Mouse (Mus musculus): ENCODE measurements around the gene Pi4ka.

Gene Pi4ka

DNA sequence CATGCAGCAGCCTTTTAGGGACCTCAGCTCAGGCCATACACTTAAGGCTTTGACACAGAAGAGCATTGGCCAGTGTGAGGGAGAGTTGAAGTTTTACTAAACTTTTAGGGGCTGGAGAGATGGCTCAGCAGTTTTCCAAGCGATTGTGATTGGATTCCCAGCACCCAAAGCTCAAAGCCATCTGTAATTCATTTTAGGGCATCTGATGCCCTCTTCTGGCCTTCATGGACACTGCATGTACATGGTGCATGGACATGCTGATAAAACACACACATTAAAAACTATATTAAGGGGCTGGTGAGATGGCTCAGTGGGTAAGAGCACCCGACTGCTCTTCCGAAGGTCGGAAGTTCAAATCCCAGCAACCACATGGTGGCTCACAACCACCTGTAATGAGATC, 135.0 kb downstream of the Pi4ka start:
- no peak for DNase-seq (ENCODE audit: low spot score)

DNA sequence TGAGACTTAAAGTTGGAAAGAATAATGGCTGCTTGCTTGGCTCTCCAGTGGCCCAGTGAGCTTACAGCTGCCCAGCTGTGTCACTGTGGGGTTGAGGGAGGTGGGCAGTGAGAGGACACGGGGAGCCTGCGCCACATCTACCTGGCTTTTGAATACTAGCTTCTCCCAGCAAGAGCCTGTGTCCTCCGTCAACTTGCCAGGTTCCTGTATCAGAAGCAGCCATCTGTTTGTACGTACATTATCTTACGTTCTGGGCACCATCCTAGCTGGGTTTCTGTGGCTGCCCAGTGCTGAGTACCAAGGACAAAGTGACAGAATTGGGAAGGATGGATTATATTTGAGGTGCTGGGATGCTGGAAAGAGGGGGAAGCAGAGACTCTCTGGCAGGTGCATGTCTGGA, 136.2 kb downstream of the Pi4ka start:
- no peak for DNase-seq (ENCODE audit: low spot score)

DNA sequence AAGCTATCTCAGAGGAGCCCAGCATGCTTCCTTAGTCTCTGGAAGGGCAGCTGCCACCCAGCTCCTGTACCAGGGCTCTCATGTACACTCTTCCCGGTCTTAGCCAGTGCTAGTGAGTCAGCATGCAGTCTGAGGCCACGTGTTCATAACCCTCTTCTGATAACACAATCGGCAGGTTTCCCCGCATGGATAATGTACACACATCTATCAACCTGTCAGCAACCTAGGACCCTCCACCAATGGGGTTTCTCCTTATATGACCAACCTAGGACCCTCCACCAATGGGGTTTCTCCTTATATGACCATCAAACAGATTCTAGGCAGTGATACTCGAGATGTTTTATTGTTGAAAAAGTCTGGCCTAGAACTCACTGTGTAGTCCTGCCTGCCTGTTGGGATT, 138.2 kb downstream of the Pi4ka start:
- DNase-seq (ENCODE audit: low spot score): peak; percentile 54

DNA sequence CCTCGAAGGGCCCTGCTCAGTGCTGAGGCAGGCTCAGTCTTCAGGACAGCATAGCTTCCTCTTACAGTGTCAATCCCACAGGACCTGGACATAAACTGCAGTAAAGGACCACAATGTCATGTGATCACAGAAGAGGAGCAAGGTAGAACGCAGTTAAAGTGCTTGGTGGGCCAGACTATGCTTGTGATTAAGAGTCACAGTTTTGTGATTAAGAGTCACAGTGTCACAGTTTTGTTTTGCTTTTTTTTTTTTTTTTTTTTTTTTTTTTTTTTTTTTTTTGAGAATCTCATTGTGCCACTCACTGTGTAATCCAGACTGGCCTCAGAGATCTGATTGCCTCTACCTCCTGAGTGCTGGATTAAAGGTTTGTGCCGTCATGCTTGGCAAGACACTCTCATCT, 140.0 kb downstream of the Pi4ka start:
- no peak for DNase-seq (ENCODE audit: low spot score)

DNA sequence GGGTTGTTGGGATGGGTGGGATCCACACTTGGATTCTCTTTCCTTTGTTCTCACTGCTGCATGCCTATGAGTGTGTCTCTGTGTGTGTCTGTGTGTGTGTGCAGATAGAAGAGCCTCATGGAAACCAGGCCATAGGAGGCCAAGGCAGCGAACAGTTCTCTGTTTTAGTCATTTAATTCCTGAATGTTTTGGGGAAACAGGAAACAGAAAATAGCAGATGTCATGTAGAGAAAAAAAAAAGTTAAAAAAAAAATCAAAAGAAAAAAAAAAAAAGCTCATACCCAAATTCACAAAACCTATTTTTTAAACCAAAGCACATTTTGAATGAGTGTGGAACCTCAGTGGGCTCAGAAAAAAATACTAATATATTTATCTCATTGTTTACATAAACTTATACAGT, 144.8 kb downstream of the Pi4ka start:
- no peak for DNase-seq (ENCODE audit: low spot score)

DNA sequence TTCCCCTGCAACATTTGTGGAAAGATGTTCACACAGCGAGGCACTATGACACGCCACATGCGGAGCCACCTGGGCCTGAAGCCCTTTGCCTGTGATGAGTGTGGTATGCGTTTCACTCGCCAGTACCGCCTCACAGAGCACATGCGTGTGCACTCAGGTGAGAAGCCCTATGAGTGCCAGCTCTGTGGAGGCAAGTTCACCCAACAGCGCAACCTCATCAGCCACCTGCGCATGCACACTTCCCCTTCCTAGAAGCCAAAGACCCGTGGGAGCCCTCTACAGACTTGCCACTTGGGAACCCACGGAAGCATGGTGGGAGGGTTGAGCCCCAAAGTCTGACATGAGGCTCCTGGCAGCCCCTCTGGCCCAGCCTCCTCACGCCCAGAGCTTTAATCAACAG, 147.2 kb downstream of the Pi4ka start:
- DNase-seq (ENCODE audit: low spot score): no peak

DNA sequence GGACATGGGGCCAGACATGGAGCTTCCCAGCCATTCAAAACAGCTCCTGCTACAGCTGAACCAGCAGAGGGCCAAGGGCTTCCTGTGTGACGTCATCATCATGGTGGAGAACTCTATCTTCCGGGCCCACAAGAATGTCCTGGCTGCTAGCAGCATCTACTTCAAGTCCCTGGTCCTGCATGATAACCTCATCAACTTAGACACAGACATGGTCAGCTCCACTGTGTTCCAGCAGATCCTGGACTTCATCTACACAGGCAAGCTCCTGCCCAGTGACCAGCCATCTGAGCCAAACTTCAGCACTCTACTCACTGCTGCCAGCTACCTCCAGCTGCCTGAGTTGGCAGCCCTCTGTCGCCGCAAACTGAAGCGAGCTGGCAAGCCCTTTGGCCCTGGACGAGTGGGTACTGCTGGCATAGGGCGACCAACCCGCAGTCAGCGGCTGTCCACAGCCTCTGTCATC, 148.7 kb downstream of the Pi4ka start:
- DNase-seq (ENCODE audit: low spot score): no peak

DNA sequence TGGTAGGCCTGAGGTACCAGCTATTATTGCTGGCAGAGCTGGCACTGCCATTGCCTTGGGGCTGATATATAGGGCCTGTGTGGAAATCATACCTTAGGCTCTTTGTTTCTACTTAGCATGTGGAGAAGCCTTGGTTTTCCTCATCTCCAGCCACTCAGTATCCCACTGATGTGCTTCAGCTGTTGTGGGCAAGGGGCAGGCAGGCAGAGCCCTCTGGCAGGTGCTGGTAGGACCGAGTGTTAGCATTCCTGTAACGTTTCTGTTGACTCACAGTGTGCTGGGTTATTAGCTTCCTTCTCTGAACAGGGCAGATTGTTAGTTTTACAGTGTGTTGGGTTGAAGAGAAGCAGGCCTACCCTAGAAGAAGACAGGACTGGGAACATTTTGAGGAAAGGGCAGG, 150.8 kb downstream of the Pi4ka start:
- no peak for DNase-seq (ENCODE audit: low spot score)

DNA sequence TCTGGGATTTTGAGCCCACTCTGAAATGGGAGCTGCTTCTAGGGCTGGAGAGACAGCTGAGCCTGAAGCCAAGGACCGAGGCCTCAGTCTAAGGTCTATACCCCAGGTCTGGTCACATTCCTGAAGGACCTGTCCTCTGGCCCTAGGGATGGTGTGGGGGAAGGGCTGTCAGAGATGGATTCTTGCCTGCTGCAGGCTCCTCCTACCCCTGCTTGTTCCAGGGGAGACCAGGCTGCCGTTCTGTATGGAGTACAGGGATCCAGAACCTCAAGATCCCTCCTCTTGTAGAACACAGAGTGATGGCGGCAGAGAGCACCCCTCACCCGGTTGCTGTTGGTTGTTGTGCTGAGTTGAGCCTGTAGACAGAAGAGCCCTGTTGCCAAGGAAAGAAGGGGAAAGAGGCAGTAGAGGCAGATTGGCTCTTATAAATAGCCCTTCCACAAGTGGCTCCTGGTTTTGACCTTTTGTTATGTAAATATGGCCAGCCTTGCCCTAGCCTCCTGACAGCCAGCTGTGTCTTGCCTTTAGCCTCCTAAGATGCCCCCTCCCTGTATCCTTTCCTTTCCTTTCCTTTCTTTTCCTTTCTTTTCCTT, 152.0 kb downstream of the Pi4ka start:
- no peak for DNase-seq (ENCODE audit: low spot score)

DNA sequence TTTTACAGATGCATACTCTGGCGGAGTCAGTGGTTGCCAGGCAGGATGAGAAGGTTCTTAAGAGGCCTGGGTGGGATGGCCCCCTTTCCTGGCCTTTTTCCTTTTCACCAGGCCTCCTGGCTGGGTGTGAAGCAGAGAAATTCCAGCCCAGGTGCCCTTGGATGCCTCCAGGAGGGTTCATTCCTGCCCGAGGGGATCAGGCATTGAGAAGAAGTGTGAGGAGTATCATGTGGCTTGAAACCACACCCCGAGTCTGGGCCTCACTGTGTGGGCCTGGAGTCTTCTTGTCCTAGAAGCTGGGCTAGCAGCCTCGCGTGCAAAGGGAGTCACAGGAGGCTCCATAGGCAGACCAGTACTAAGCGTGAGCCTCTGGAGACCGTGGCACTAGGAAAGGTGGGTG, 153.3 kb downstream of the Pi4ka start:
- DNase-seq (ENCODE audit: low spot score): no peak

DNA sequence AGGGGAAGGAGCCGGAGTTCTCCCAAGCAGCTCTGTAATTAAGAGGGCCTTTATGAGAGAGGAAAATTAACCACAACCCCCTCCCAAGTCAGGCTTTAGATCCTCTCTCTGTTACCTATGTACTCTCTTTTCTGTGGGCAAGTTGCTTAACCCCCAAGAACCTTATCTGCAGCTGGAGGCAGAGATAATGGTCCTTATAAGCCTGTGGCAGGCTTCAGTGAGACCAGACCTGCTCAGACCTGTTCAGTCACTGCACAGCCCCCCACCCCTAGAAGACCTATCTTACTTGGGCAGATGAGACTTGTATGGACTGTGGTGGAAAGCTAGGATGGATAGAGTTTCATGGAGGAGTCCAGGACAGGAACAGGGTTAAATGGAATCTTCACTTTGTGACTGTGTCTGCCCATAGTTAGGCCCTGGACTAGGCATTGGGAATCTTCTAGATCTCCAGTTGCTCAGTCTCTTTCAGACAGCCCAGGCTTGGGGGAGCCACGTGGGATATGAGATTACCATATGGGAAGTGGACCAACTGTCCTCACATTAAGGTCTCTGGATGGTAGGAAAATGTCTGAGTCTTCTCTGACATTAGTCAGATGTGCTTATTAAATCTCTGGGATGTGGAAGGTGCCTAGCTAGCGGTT, 153.9 kb downstream of the Pi4ka start:
- DNase-seq (ENCODE audit: low spot score): peak; percentile 66

DNA sequence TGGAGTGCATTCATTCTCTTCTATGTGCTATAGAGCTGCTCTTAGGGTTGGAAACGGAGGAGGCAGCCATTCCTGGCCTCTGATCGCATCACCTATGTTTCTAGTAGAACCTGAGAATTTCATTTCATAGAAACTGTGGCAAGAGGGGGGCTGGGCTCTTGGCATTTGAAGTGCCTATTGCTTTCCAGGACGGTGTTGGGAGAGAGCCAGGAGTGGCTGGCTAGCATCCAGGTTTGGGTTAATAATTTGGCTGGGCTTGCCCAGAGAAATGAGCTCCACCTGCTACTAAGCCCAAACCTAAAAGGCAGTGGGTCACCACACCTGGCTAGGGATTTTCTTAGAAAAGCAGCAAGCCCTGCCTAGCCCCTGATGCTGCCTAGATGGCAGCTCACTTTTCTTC, 154.6 kb downstream of the Pi4ka start:
- DNase-seq (ENCODE audit: low spot score): no peak

DNA sequence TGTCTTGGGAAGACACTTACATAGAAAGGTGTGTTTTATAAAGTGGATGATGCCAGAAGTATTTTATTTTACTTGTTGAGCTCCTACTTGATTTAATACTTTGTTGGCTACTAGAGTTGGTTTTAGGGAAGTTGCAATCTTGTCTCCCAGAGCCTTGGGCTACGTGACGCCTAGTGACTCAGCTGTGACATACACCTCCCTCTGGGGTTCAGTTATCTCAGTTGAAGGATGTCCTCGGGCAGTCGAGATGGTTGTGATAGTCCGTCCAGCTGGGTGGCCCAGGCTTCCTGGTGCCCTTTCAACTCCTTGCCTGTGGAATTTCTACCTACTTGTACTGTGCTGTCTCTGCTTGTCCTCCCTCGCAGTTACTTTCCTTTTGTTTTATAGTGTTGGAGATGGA, 157.0 kb downstream of the Pi4ka start:
- peak; percentile 66 for DNase-seq (ENCODE audit: low spot score)

DNA sequence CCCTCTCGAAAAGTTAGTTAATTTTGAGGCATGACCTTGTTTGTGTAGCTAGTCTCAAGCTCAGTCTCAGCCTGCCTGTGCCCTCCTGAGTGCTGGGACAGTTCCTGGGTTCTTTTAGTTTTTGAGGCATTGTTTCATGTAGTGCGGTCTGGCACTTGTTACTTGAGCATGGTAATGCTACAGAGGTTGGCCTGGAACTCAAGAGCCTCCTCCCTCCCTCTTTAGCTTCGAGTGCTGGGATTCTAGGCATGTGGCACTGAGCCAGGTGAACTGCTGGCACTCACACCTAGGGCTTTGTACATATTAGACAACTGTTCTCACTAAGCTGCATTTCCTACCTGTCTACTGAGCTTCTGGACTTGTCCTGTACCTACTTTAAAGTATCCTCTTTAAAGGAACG, 158.4 kb downstream of the Pi4ka start:
- DNase-seq (ENCODE audit: low spot score): no peak

DNA sequence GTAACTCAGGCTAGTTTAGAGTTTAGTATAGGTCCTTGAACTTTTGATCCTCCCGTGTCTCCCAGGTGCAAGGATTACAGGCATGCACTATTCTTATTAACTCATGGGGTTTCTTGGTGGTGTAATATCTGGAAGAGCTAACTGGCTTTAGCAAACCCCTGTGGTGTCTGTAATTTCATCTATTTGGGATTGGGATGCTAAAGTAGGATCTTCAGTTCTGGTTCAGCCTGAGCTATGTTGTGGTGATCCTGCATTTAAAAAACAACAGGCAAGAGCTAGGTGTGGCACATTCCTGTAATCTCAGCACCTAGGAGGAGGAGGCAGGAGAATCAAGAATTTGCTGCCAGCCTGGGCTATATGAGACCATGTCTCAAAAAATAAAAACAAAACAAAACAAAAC, 161.1 kb downstream of the Pi4ka start:
- DNase-seq (ENCODE audit: low spot score): no peak

DNA sequence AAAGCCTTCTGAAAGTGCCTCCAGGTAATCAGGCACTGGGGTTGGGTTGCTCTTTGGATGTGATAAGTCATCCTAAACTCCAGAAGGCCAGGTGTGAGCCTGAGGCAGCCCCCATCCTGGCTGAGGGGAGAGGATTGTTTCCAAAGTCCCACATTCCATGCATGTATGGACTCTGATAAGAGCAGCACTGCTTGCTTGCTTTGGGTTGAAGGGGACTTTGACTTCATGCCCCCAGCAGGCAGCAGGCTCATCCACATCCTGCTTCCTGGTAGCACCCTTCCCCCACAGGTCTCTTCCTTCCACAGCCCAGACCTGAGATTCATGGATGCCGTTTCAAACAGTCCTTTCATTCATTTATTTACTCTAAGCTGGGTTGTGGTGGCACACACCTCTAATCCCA, 162.4 kb downstream of the Pi4ka start:
- no peak for DNase-seq (ENCODE audit: low spot score)

DNA sequence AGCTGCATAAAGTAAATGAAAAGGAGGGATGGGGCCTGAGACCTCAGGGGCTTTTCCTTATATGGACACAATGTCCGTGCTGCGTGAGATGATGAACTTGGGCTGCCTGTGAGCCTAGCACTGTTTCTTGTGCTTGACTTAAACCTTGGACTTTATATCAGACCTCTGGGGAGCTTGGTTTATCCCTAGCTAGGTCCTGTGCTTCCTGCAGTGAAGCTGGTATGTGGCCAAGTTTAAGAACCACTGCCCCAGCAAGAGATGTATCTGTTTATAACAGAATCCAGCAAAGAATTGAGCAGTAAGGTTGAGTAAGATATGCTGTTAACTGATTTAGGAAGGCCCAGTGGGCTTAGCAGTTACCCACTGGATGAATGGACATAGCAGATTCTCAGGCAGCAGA, 166.7 kb downstream of the Pi4ka start:
- no peak for DNase-seq (ENCODE audit: low spot score)

DNA sequence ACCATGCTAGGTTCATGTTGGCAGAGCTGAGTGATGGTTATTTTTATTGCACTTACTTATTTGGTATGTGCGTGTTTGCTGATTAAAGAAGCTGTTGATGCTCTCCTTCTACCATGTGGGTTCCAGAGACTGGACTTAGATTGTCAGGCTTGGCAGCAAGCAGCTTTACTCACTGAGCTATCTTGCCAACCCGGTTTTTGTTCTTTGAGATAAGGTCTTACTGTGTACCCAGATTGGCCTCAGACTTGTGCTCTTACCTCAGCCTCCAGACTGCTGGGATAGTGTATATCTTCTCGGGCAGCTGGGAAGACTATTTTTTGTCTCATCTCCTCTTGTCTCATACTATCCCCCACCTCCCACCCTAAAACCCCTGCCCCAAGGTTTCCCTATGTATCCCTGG, 168.5 kb downstream of the Pi4ka start:
- DNase-seq (ENCODE audit: low spot score): peak; percentile 64

DNA sequence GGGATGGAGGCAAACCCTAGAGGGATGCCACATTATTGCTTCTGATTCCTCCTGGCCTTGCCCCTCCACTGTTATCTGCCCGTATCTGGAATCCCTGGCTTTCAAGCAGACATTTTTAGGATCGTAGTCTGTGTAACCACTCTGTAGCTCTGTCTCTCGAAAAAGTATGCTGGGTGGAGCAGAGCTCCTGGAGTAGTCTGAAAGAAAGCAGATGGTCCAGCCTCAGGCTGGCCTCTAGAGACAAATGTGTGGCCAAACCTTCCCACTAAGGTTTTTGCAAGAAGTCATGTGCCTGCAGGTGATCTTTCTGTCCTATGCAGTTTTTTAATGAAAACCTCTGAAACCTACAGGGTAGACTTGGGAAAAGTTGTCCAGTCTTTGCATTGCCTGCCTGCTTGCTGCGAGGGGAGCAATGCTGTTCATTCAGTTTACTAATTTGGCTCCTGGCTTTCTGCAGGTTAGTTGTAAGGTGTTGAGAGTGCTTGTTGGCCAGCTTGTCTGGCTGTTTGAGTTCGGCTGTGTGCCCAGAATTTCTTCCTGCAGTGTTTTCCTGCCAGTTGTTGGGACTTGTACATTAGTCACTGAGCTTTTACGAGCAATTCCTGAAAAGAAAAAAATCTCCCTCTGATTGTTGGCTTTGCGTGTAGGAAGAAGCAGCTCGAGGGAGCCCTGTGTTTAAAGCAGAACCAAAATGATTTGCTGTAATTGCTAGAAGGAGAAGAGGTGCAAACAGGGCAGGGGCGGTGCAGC, 171.0 kb downstream of the Pi4ka start:
- no peak for DNase-seq (ENCODE audit: low spot score)

DNA sequence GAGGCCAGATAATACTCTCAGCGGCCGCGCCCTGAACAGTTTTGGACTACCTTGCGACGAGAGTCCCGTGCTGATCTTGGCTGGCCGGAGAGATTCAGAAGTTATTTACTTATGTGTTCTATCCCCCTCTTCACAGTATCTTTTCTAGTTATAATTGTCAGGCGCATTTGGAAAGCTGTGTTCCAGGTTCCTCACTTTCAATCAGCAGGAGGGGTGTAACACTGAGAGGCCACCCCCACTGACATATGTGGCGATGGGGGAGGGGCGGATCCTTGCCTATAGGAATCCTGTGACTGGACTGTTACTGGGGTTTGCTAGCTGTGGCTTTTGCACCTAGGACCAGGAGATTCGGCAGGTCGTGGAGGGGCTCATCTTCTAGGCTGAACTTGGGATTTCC, 171.6 kb downstream of the Pi4ka start:
- DNase-seq (ENCODE audit: low spot score): no peak

DNA sequence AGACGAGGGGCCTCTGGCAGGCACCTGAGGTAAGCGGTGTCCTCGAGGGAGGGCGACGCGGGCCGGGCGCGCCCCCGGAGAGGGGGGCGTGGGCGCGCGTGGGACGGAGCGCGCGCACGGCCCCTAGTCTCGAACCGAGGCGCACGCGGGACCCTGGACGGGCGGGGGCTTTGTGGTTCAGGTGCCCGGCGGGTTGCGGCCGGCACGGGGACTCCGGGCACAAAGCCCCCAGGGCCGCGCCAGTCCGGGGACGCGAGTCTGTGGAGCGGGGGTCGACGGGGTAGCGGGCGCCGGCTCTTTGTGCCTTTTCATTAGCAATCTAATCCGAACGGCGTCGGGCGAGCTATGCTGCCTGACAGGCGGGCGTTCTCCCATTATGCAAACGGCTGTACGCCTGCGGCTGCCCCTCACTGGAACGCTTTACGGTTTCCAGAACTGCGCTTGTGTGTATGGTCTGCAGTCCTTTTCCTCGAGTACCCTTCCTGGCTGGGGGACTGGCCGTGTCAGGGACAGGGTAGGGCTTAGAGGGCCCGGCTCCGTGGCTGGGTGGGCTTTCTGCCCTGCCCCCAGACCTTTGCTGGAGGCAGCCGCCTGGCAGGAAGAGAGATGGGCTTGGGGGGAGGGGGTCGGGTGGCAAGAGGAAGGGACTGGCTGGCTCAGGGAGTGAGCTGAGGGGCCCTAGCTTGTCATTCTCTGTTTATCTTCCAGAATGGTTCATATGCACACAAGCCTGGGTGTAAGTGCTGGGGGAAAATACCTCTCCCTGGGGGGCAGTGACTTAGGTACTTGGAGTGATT, 172.2 kb downstream of the Pi4ka start:
- DNase-seq (ENCODE audit: low spot score): no peak

DNA sequence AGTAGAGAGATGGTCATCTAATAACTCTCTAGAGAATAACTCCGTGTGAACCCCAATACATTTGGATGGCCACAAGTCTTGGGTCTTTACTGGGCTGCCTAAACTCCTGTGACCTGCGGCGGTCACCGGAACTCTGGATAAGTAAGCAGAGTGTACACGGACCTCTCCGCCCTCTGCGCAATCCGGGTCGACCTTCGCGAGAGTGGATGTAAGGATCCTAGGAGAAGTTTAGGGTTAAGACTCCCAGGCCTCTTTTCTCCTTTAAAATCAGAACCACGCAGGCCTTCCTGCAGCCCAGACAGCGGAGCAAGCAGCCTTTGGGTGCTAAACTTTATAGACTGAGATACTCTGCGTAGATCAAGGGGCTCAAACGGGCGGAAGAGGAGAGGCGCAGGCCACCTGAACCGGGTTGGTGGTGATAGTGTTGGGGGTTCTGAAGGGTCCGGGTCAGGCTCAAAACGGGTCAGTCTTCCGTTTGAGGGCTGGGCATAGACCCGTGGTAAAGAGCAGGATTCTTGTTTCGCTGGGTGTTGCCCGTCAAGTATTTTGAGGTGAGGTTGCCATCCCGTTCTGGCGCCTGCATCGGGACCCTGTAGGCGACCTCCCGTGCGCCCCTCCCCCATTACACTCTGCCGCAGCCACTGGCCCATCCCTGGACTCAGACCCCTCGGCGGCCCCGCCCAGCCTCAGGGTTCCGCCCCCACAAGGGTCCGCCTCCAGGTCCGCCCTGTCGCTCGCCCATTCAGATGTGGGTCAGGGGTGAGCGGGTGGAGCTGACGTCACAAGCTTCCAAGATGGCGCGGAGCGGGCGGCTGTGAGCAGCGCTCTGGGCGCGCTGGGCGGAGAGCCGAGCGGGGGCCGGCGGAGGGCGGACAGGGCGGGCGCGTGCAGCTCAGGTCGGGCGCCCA, 173.1 kb downstream of the Pi4ka start, which contains the start of gene Hic2:
TSS of gene Hic2 (plus strand) at position 779 of the 908 bp plus-strand sequence.
- peak; percentile 83 for DNase-seq (ENCODE audit: low spot score)

All from c-Kit-positive CD71-positive TER-119-positive erythroid progenitor cells, embryonic 14.5 days (primary cell).